Mouse (Mus musculus) C2C12 (cell line): Measurements from ENCODE around the gene Oprm1.

Source experiments
- CTCF ChIP-seq: IDR thresholded peaks from one replicate; pipeline ENCODE4 v1.5.1; 2011; ENCODE audit not compliant: control insufficient read depth, insufficient read depth, insufficient read length
- FOSL1 ChIP-seq: IDR thresholded peaks from one replicate; pipeline ENCODE4 v1.8.0; 2011; ENCODE audit warnings: mild to moderate bottlenecking, low read length; ENCODE audit not compliant: poor library complexity, insufficient read depth, severe bottlenecking
- MAX ChIP-seq: IDR thresholded peaks from one replicate; pipeline ENCODE4 v1.6.1; 2011; ENCODE audit warnings: mild to moderate bottlenecking, control low read depth
- MYOD1 ChIP-seq: IDR thresholded peaks from one replicate; pipeline ENCODE4 v1.6.1; 2011; ENCODE audit warnings: low read depth; ENCODE audit not compliant: control insufficient read depth, insufficient read length
- MYOG ChIP-seq: IDR thresholded peaks from one replicate; pipeline ENCODE4 v1.6.1; 2011; ENCODE audit not compliant: control insufficient read depth, insufficient read length; ENCODE audit errors: extremely low read depth

GRCm38 (mm10) chr10:6998576-6999250 is 240.4 kb downstream of the Oprm1 start:
- no peak for TF ChIP-seq MYOD1
- no peak for TF ChIP-seq CTCF
- no peak for TF ChIP-seq FOSL1
- TF ChIP-seq MAX, result no peak
- TF ChIP-seq MYOG, result no peak
